Comparison of ENCODE assay signal across 9 mouse cellular contexts in genomic region chr2:126931784-126932183, GRCm38 (mm10). TPM values are rescaled to one million over a fixed set of nuclear protein-coding genes. Genes with fewer than 3 reads are reported as not detected.
DNase-seq lines count a peak whose midpoint lies in the region; ATAC-seq and TF ChIP-seq lines count a peak whose summit lies in the region.
"Had no signal": no experiment of that assay in that cellular context is flagged by ENCODE, and none has a peak within 500 bp of the region (broad histone marks: within the 10 kb centered on the region; RNA-seq: fewer than 3 reads in every experiment).

No protein-coding gene starts in this region.

- DNase-seq in lung, postnatal 0 days (ENCODE audit: low spot score): peak; percentile 38
- DNase-seq in lung, postnatal 4 days: no peak
- DNase-seq in thymus, postnatal 36 days: no peak
- no peak for DNase-seq in spleen, postnatal 14 days (ENCODE audit: low spot score in 2 of 2)
- DNase-seq: cerebellum, postnatal 36 days; kidney, adult 11 months had no signal

- no peak for TF ChIP-seq EP300 in lung, postnatal 0 days (IDR thresholded peaks at IDR 0.05)

- peak overlapping the region; percentile 74; the same call in 1 of the 2 replicates for H3K4me2 ChIP-seq in lung, postnatal 0 days (replicated peaks; ENCODE audit: low read depth, low read length)
- H3K4me2 ChIP-seq in forebrain, embryonic 16.5 days (ENCODE audit: low read length): peak overlapping the region; percentile 65
- H3K4me2 ChIP-seq in liver, embryonic 12.5 days: peak overlapping the region; percentile 72
- H3K4me2 ChIP-seq in stomach, embryonic 16.5 days (ENCODE audit: low read depth, low read length): peak overlapping the region; percentile 62

- no peak for TF ChIP-seq CTCF in lung, postnatal 0 days (IDR thresholded peaks at IDR 0.05)

- no peak overlapping the region; the same call in 1 of the 2 replicates for H3K9ac ChIP-seq in lung, postnatal 0 days (replicated peaks; ENCODE audit: low read depth)
- peak overlapping the region; percentile 77; the same call in 1 of the 2 replicates for H3K9ac ChIP-seq in forebrain, embryonic 16.5 days (replicated peaks; ENCODE audit: low read depth, low read length)
- H3K9ac ChIP-seq in liver, embryonic 12.5 days: no peak overlapping the region
- H3K9ac ChIP-seq in stomach, embryonic 16.5 days (ENCODE audit: low read length): no peak overlapping the region

- no peaks in the 10 kb centered on the region for H3K9me3 ChIP-seq in lung, postnatal 0 days (ENCODE audit: low read length)
- H3K9me3 ChIP-seq in forebrain, embryonic 16.5 days (ENCODE audit: control insufficient read depth, low read length): no peaks in the 10 kb centered on the region
- no peaks in the 10 kb centered on the region for H3K9me3 ChIP-seq in liver, embryonic 12.5 days (replicated peaks)
- no peaks in the 10 kb centered on the region for H3K9me3 ChIP-seq in stomach, embryonic 16.5 days (replicated peaks; ENCODE audit: control insufficient read depth, low read length)

- ATAC-seq in lung, postnatal 0 days: no peak
- ATAC-seq in forebrain, embryonic 16.5 days: no peak
- ATAC-seq in liver, embryonic 12.5 days: no peak
- ATAC-seq in stomach, embryonic 16.5 days (ENCODE audit: insufficient read depth, low FRiP score): no peak

- H3K36me3 ChIP-seq in lung, postnatal 0 days (ENCODE audit: insufficient read depth, low read length): peaks cover 5% of the 10 kb centered on the region; the same call in 1 of the 2 replicates
- H3K36me3 ChIP-seq in forebrain, embryonic 16.5 days (ENCODE audit: control insufficient read depth, insufficient read depth): peaks cover 3% of the 10 kb centered on the region; the same call in 1 of the 2 replicates
- peaks cover 6% of the 10 kb centered on the region for H3K36me3 ChIP-seq in liver, embryonic 12.5 days
- H3K36me3 ChIP-seq in stomach, embryonic 16.5 days (ENCODE audit: control insufficient read depth, insufficient read depth, low read length): no peaks in the 10 kb centered on the region

- no peak overlapping the region for H3K27ac ChIP-seq in lung, postnatal 0 days (ENCODE audit: low read length)
- no peak overlapping the region for H3K27ac ChIP-seq in forebrain, embryonic 16.5 days (ENCODE audit: low read length)
- H3K27ac ChIP-seq in liver, embryonic 12.5 days: 0 out of 2 replicates have a peak overlapping the region, but pooled peaks have one; percentile 20
- H3K27ac ChIP-seq in stomach, embryonic 16.5 days (ENCODE audit: low read length): no peak overlapping the region; the same call in 1 of the 2 replicates

- 31% methylated on average over 4 of the region's 4 CpGs for WGBS in lung, postnatal 0 days
- WGBS in forebrain, embryonic 16.5 days: 50% methylated on average over 4 of the region's 4 CpGs
- WGBS in liver, embryonic 12.5 days (ENCODE audit: insufficient replicate concordance): 54% methylated on average over 4 of the region's 4 CpGs
- 25% methylated on average over 4 of the region's 4 CpGs for WGBS in stomach, embryonic 16.5 days

- no peaks in the 10 kb centered on the region for H3K4me1 ChIP-seq in lung, postnatal 0 days (ENCODE audit: insufficient read depth, low read depth, low read length)
- peaks cover 6% of the 10 kb centered on the region for H3K4me1 ChIP-seq in forebrain, embryonic 16.5 days (replicated peaks; ENCODE audit: control insufficient read depth, insufficient read depth, low read length)
- peaks cover 28% of the 10 kb centered on the region for H3K4me1 ChIP-seq in liver, embryonic 12.5 days
- H3K4me1 ChIP-seq in stomach, embryonic 16.5 days (ENCODE audit: control insufficient read depth, insufficient read depth, low read length): peaks cover 7% of the 10 kb centered on the region

- H3K27me3 ChIP-seq in lung, postnatal 0 days (replicated peaks; ENCODE audit: insufficient read depth, low read length): no peaks in the 10 kb centered on the region
- H3K27me3 ChIP-seq in forebrain, embryonic 16.5 days (replicated peaks; ENCODE audit: control insufficient read depth, insufficient read depth, low read length): no peaks in the 10 kb centered on the region
- H3K27me3 ChIP-seq in liver, embryonic 12.5 days (replicated peaks): no peaks in the 10 kb centered on the region
- H3K27me3 ChIP-seq in stomach, embryonic 16.5 days (ENCODE audit: control insufficient read depth, insufficient read depth, low read length): no peaks in the 10 kb centered on the region

- peak overlapping the region; percentile 73; the same call in 1 of the 2 replicates for H3K4me3 ChIP-seq in lung, postnatal 0 days (ENCODE audit: low read depth, low read length)
- no peak overlapping the region; the same call in 1 of the 2 replicates for H3K4me3 ChIP-seq in forebrain, embryonic 16.5 days (replicated peaks; ENCODE audit: low read length)
- peak overlapping the region; percentile 74; the same call in 1 of the 2 replicates for H3K4me3 ChIP-seq in liver, embryonic 12.5 days
- H3K4me3 ChIP-seq in stomach, embryonic 16.5 days (replicated peaks; ENCODE audit: low read length): 0 out of 2 replicates have a peak overlapping the region, but pooled peaks have one; percentile 17

RNA-seq across cellular contexts. Expression of gene Sppl2a, which starts 1.3 kb away (rescaled TPM):
- polyA plus RNA-seq in lung, postnatal 0 days (2015; fragmentation: Nextera tagmentation; extraction: Ambion mirVana): 36.0 and 43.6 TPM in 2 replicates
- 50.4 and 53.9 TPM in 2 replicates for polyA plus RNA-seq in forebrain, embryonic 16.5 days (2015; fragmentation: Nextera tagmentation; extraction: Ambion mirVana)
- 23.6 and 25.0 TPM in 2 replicates for polyA plus RNA-seq in liver, embryonic 12.5 days (2016; fragmentation: Nextera tagmentation; extraction: Ambion mirVana)
- polyA plus RNA-seq in stomach, embryonic 16.5 days (2015; fragmentation: Nextera tagmentation; extraction: Ambion mirVana): 48.9 and 58.0 TPM in 2 replicates

RNA-seq across cellular contexts. Expression of gene Trpm7, which starts 55.8 kb away (rescaled TPM):
- 35.3 and 38.6 TPM in 2 replicates for polyA plus RNA-seq in lung, postnatal 0 days (2015; fragmentation: Nextera tagmentation; extraction: Ambion mirVana)
- polyA plus RNA-seq in forebrain, embryonic 16.5 days (2015; fragmentation: Nextera tagmentation; extraction: Ambion mirVana): 37.7 and 45.0 TPM in 2 replicates
- 25.4 and 25.7 TPM in 2 replicates for polyA plus RNA-seq in liver, embryonic 12.5 days (2016; fragmentation: Nextera tagmentation; extraction: Ambion mirVana)
- 40.4 and 40.5 TPM in 2 replicates for polyA plus RNA-seq in stomach, embryonic 16.5 days (2015; fragmentation: Nextera tagmentation; extraction: Ambion mirVana)
